Mouse (Mus musculus) intestine, embryonic 16.5 days (tissue): Measurements from ENCODE around the gene Abcg8. TPM values are rescaled to one million over a fixed set of nuclear protein-coding genes. Genes with fewer than 3 reads are reported as not detected.
A peak's percentile ranks its signal among the peaks of the same experiment; 100 is the strongest.

ENCODE experiments used
- ATAC-seq: fragments of 200-750 bp; cut with Nextera tagmentation; 2 replicates; pipeline ENCODE4 v1.8.0; 2017; ENCODE audit warnings: moderate TSS enrichment, moderate library complexity
- H3K27ac ChIP-seq: fragments of 300-500 bp; sonication (generic); 2 replicates; pipeline ENCODE4 v1.5.1; 2014; ENCODE audit warnings: mild to moderate bottlenecking, low read length
- H3K27me3 ChIP-seq: fragments of 300-500 bp; sonication (generic); replicated peaks from 2 replicates; pipeline ENCODE4 v1.6.1; 2014; ENCODE audit warnings: low read length, control low read depth, mixed read lengths; ENCODE audit not compliant: control insufficient read depth, insufficient read depth
- H3K36me3 ChIP-seq: fragments of 300-500 bp; sonication (generic); 2 replicates; pipeline ENCODE4 v1.6.1; 2014; ENCODE audit warnings: low read length, control low read depth; ENCODE audit not compliant: control insufficient read depth, insufficient read depth
- H3K4me1 ChIP-seq: fragments of 300-500 bp; sonication (generic); 2 replicates; pipeline ENCODE4 v1.6.1; 2014; ENCODE audit warnings: low read length, control low read depth, mixed read lengths; ENCODE audit not compliant: control insufficient read depth, insufficient read depth
- H3K4me2 ChIP-seq: fragments of 300-500 bp; sonication (generic); 2 replicates; pipeline ENCODE4 v1.6.1; 2014; ENCODE audit warnings: low read depth, low read length, control low read depth
- H3K4me3 ChIP-seq: fragments of 300-500 bp; sonication (generic); 2 replicates; pipeline ENCODE4 v1.5.1; 2014; ENCODE audit warnings: mild to moderate bottlenecking, low read length
- H3K9ac ChIP-seq: fragments of 300-500 bp; sonication (generic); 2 replicates; pipeline ENCODE4 v1.6.1; 2014; ENCODE audit warnings: low read depth, low read length
- H3K9me3 ChIP-seq: fragments of 300-500 bp; sonication (generic); 2 replicates; pipeline ENCODE4 v1.6.1; 2016; ENCODE audit warnings: low read length, control low read depth; ENCODE audit not compliant: control insufficient read depth
- WGBS: fragments of 180-500 bp; shearing (Covaris S2); extraction: QIAGEN DNeasy Blood & Tissue Kit; methylation state at CpG from one replicate; pipeline ENCODE4 v1.1.7; 2014; 5-methylcytosine and 5-hydroxymethylcytosine counted together
- polyA plus RNA-seq: library from polyadenylated mRNA; unstranded; fragments of >200 nt; fragmentation: Nextera tagmentation; extraction: Ambion mirVana; gene quantifications from 2 replicates; pipeline ENCODE4 v1.2.1, GENCODE M21; 2015

The Abcg8 gene
- polyA plus RNA-seq, 1 experiment from 2014 or later, result 1.2 TPM

GRCm38 (mm10) chr17:84731361-84731760, 55.3 kb downstream of the Abcg8 start:
- H3K4me1 ChIP-seq, result 0 out of 2 replicates have a peak, but pooled peaks cover 2% of the 10 kb centered on the region
- no peak for ATAC-seq
- H3K9me3 ChIP-seq, result no peaks in the 10 kb centered on the region
- H3K27ac ChIP-seq, result no peak overlapping the region
- WGBS, result 84% methylated on average over 12 of the region's 12 CpGs
- no peak overlapping the region for H3K4me3 ChIP-seq
- H3K9ac ChIP-seq, result no peak overlapping the region
- no peak overlapping the region for H3K4me2 ChIP-seq
- peaks cover 4% of the 10 kb centered on the region; the same call in 1 of the 2 replicates for H3K36me3 ChIP-seq
- no peaks in the 10 kb centered on the region for H3K27me3 ChIP-seq

GRCm38 (mm10) chr17:84732612-84733011, 56.5 kb downstream of the Abcg8 start:
- ATAC-seq, result no peak
- H3K27me3 ChIP-seq, result no peaks in the 10 kb centered on the region
- no peak overlapping the region for H3K27ac ChIP-seq
- no peak overlapping the region for H3K4me2 ChIP-seq
- 0 out of 2 replicates have a peak, but pooled peaks cover 2% of the 10 kb centered on the region for H3K4me1 ChIP-seq
- H3K4me3 ChIP-seq, result no peak overlapping the region
- 86% methylated on average over 8 of the region's 8 CpGs for WGBS
- H3K9ac ChIP-seq, result no peak overlapping the region
- H3K9me3 ChIP-seq, result no peaks in the 10 kb centered on the region
- H3K36me3 ChIP-seq, result peaks cover 4% of the 10 kb centered on the region; the same call in 1 of the 2 replicates

GRCm38 (mm10) chr17:84736719-84737118, 60.6 kb downstream of the Abcg8 start:
- no peak for ATAC-seq
- Histone ChIP-seq H3K9ac (no peak overlapping the region), H3K36me3 (no peaks in the 10 kb centered on the region), H3K9me3 (no peaks in the 10 kb centered on the region), H3K4me3 (no peak overlapping the region), H3K4me1 (0 out of 2 replicates have a peak, but pooled peaks cover 2% of the 10 kb centered on the region), H3K27me3 (no peaks in the 10 kb centered on the region), H3K4me2 (no peak overlapping the region), H3K27ac (no peak overlapping the region)
- whole genome bisulfite sequencing, result 71% methylated on average over 9 of the region's 9 CpGs

GRCm38 (mm10) chr17:84738073-84738797, 62.1 kb downstream of the Abcg8 start:
- Histone ChIP-seq H3K9me3 (no peaks in the 10 kb centered on the region), H3K4me2 (no peak overlapping the region), H3K27ac (no peak overlapping the region), H3K9ac (no peak overlapping the region), H3K4me1 (peaks cover 3% of the 10 kb centered on the region; the same call in 1 of the 2 replicates), H3K36me3 (no peaks in the 10 kb centered on the region), H3K4me3 (no peak overlapping the region), H3K27me3 (no peaks in the 10 kb centered on the region)
- ATAC-seq, result peak; percentile 53
- WGBS, result 82% methylated on average over 9 of the region's 9 CpGs

GRCm38 (mm10) chr17:84744256-84744655, 68.2 kb downstream of the Abcg8 start:
- H3K4me1 ChIP-seq, result peaks cover 3% of the 10 kb centered on the region; the same call in 1 of the 2 replicates
- ATAC-seq, result no peak
- 74% methylated on average over 4 of the region's 4 CpGs for WGBS

GRCm38 (mm10) chr17:84745001-84745400, 68.9 kb downstream of the Abcg8 start:
- no peak overlapping the region for H3K9ac ChIP-seq
- 80% methylated on average over 9 of the region's 9 CpGs for WGBS
- no peaks in the 10 kb centered on the region for H3K9me3 ChIP-seq
- H3K36me3 ChIP-seq, result no peaks in the 10 kb centered on the region
- no peak overlapping the region for H3K4me2 ChIP-seq
- H3K4me1 ChIP-seq, result peaks cover 3% of the 10 kb centered on the region; the same call in 1 of the 2 replicates
- no peak for ATAC-seq
- no peaks in the 10 kb centered on the region for H3K27me3 ChIP-seq
- no peak overlapping the region for H3K4me3 ChIP-seq
- no peak overlapping the region for H3K27ac ChIP-seq

More at GRCm38 (mm10) chr17:84744256-84744655, 68.2 kb downstream of the Abcg8 start:
- Histone ChIP-seq H3K27ac (no peak overlapping the region), H3K4me3 (no peak overlapping the region), H3K4me2 (no peak overlapping the region), H3K9me3 (no peaks in the 10 kb centered on the region), H3K36me3 (no peaks in the 10 kb centered on the region), H3K27me3 (no peaks in the 10 kb centered on the region), H3K9ac (no peak overlapping the region)

- ATAC-seq, result no peak
- WGBS, result 71% methylated on average over 6 of the region's 6 CpGs
- H3K9ac ChIP-seq, result no peak overlapping the region
- no peak overlapping the region for H3K4me3 ChIP-seq
- H3K36me3 ChIP-seq, result peaks cover 3% of the 10 kb centered on the region; the same call in 1 of the 2 replicates
- H3K9me3 ChIP-seq, result no peaks in the 10 kb centered on the region
- H3K4me2 ChIP-seq, result no peak overlapping the region
- H3K27ac ChIP-seq, result 0 out of 2 replicates have a peak overlapping the region, but pooled peaks have one; percentile 34
- H3K4me1 ChIP-seq, result peaks cover 3% of the 10 kb centered on the region; the same call in 1 of the 2 replicates
- H3K27me3 ChIP-seq, result no peaks in the 10 kb centered on the region
These were observed 71.1 kb downstream of the Abcg8 start for GRCm38 (mm10) chr17:84747212-84747611.

- Histone ChIP-seq H3K36me3 (peaks cover 3% of the 10 kb centered on the region; the same call in 1 of the 2 replicates), H3K9me3 (no peaks in the 10 kb centered on the region), H3K4me1 (peaks cover 2% of the 10 kb centered on the region; the same call in 1 of the 2 replicates), H3K27ac (peak overlapping the region; percentile 52; the same call in 1 of the 2 replicates), H3K4me3 (no peak overlapping the region), H3K27me3 (no peaks in the 10 kb centered on the region), H3K9ac (no peak overlapping the region), H3K4me2 (no peak overlapping the region)
- peak; percentile 36; the same call in 1 of the 2 replicates for ATAC-seq
- WGBS, result 69% methylated on average over 9 of the region's 9 CpGs
These were observed 72.1 kb downstream of the Abcg8 start for GRCm38 (mm10) chr17:84748152-84748682.

GRCm38 (mm10) chr17:84749297-84749696, 73.2 kb downstream of the Abcg8 start:
- Histone ChIP-seq H3K36me3 (peaks cover 3% of the 10 kb centered on the region; the same call in 1 of the 2 replicates), H3K27me3 (no peaks in the 10 kb centered on the region), H3K4me1 (no peaks in the 10 kb centered on the region), H3K9me3 (no peaks in the 10 kb centered on the region), H3K4me2 (no peak overlapping the region), H3K4me3 (no peak overlapping the region), H3K27ac (no peak overlapping the region), H3K9ac (no peak overlapping the region)
- 39% methylated on average over 8 of the region's 8 CpGs for WGBS
- no peak for ATAC-seq
